Mouse (Mus musculus) midbrain, embryonic 14.5 days (tissue): ENCODE measurements at regions not wholly inside any gene's neighbourhood (a gene's known extent, or its start where the extent isn't known, plus 50 kb on each side); places are given as distances from the start of the nearest gene placed in this dataset.

Experiments used
- ATAC-seq: fragments of 200-750 bp; cut with Nextera tagmentation; 2 replicates; pipeline ENCODE4 v1.8.0; 2017; ENCODE audit warnings: moderate number of reproducible peaks, moderate library complexity; ENCODE audit not compliant: low FRiP score, low TSS enrichment
- DNase-seq: peaks from one replicate; pipeline ENCODE4 v3.0.0-alpha.2; 2015
- H3K27ac ChIP-seq: fragments of 300-500 bp; sonication (generic); replicated peaks from 2 replicates; pipeline ENCODE4 v1.5.1; 2014; ENCODE audit warnings: mild to moderate bottlenecking, low read depth, low read length, moderate library complexity
- H3K27me3 ChIP-seq: fragments of 300-500 bp; sonication (generic); 2 replicates; pipeline ENCODE4 v1.6.1; 2014; ENCODE audit warnings: low read length, control low read depth, mixed read lengths; ENCODE audit not compliant: control insufficient read depth, insufficient read depth
- H3K36me3 ChIP-seq: fragments of 300-500 bp; sonication (generic); 2 replicates; pipeline ENCODE4 v1.6.1; 2014; ENCODE audit warnings: low read length, control low read depth; ENCODE audit not compliant: control insufficient read depth, insufficient read depth
- H3K4me1 ChIP-seq: fragments of 300-500 bp; sonication (generic); 2 replicates; pipeline ENCODE4 v1.6.1; 2014; ENCODE audit warnings: mild to moderate bottlenecking, antibody characterized with exemption, low read length, control low read depth; ENCODE audit not compliant: control insufficient read depth, insufficient read depth
- H3K4me2 ChIP-seq: fragments of 300-500 bp; sonication (generic); 2 replicates; pipeline ENCODE4 v1.6.1; 2014; ENCODE audit warnings: mild to moderate bottlenecking, low read length, moderate library complexity
- H3K4me3 ChIP-seq: fragments of 300-500 bp; sonication (generic); replicated peaks from 2 replicates; pipeline ENCODE4 v1.5.1; 2014; ENCODE audit warnings: low read depth, low read length
- H3K9ac ChIP-seq: fragments of 300-500 bp; sonication (generic); replicated peaks from 2 replicates; pipeline ENCODE4 v1.6.1; 2014; ENCODE audit warnings: mild to moderate bottlenecking, low read length, moderate library complexity
- H3K9me3 ChIP-seq: fragments of 300-500 bp; sonication (generic); 2 replicates; pipeline ENCODE4 v1.6.1; 2016; ENCODE audit warnings: low read length, control low read depth, mixed read lengths; ENCODE audit not compliant: control insufficient read depth
- WGBS: fragments of 180-500 bp; shearing (Covaris S2); extraction: QIAGEN DNeasy Blood & Tissue Kit; methylation state at CpG from one replicate; pipeline ENCODE4 v1.1.7; 2014; 5-methylcytosine and 5-hydroxymethylcytosine counted together

DNA sequence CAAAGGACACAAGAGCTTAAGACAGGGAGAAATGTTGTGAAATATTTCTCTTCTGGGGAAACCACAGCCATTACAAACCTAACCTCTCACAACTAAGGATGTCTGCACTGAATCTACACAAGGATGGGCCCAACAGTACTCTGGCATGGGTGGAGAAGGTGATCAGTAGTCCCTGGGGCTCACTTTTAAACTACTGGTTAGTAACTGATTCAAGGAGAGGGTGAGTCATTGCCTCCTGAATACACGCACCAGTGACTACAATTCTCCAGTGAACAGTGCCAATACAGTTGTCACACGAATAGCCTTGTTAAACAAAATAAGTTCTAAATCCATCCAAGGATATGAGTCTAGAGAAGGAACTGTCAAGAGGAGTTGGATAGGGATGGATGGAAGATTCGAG is 232.6 kb upstream of the Gm21830 start:
- H3K4me2 ChIP-seq: no peak overlapping the region
- no peaks in the 10 kb centered on the region for H3K36me3 ChIP-seq
- no peaks in the 10 kb centered on the region for H3K27me3 ChIP-seq
- DNase-seq (no peak), ATAC-seq (no peak)
- H3K9ac ChIP-seq: no peak overlapping the region
- no peak overlapping the region for H3K4me3 ChIP-seq
- no peak overlapping the region for H3K27ac ChIP-seq
- 83% methylated on average over 3 of the region's 3 CpGs for WGBS
- H3K9me3 ChIP-seq: no peaks in the 10 kb centered on the region
- no peaks in the 10 kb centered on the region for H3K4me1 ChIP-seq

DNA sequence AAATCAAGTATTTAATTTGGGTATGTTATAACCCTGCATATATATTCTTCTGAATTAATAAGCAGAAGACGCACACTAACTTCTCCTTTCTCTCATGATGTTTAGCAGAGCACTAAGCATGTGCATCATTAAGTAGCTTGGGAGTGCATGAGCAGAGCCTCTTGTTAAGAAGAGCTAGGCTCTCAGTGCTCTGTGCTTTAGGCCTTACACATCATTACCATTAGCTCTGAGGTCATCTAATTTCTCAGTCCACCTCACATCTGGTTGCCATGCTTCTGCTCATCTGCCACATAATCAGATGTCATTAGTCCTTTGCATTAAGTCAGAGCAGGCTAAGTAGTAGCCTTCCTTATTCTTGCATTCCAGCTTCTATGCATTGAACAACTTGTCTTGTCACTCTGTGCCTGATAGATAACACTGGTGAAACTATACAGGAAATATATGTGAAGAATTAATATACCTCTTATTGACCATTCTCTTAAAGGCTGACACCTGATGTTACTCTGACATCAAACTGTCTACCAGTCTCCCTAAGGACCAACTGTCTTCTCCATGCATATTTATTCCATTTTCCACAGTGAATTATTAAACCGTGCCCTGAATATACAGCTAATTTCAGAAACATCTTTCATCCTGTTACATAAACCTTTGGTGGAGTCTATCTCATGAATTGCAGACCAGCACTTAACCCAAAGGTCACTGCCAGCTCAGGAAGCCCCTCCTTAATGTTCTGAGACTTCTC is 192.3 kb upstream of the Gm21830 start:
- no peaks in the 10 kb centered on the region for H3K4me1 ChIP-seq
- H3K27me3 ChIP-seq: no peaks in the 10 kb centered on the region
- ATAC-seq (peak; percentile 40; the same call in 1 of the 2 replicates), DNase-seq (no peak)
- WGBS: 64% methylated on average over 2 of the region's 2 CpGs
- no peak overlapping the region for H3K27ac ChIP-seq
- no peak overlapping the region for H3K9ac ChIP-seq
- no peak overlapping the region for H3K4me3 ChIP-seq
- no peaks in the 10 kb centered on the region for H3K36me3 ChIP-seq
- H3K9me3 ChIP-seq: no peaks in the 10 kb centered on the region
- no peak overlapping the region for H3K4me2 ChIP-seq

DNA sequence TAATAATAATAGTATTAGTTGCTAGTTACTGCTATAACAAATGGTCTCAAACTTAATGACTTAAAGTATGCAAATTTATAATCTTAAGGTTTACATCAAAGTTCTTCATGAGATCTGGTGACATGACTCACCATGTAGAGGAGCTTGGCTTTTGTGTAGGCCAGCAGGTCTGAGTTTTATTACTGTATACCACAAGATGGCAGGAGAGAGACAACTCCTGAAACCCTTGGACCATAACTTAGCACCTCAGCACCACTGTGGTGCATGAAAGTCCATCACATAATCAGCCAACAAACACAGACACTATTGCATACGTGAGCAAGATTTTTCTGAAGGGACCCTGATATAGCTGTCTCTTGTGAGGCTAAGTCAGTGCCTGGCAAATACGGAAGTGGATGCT is 187.2 kb upstream of the Gm21830 start:
- no peaks in the 10 kb centered on the region for H3K9me3 ChIP-seq
- no peaks in the 10 kb centered on the region for H3K36me3 ChIP-seq
- H3K4me2 ChIP-seq: no peak overlapping the region
- WGBS: 85% methylated on average over 2 of the region's 2 CpGs
- H3K27me3 ChIP-seq: no peaks in the 10 kb centered on the region
- DNase-seq: peak; percentile 28
- ATAC-seq: no peak
- H3K9ac ChIP-seq: no peak overlapping the region
- H3K27ac ChIP-seq: no peak overlapping the region
- no peaks in the 10 kb centered on the region for H3K4me1 ChIP-seq
- H3K4me3 ChIP-seq: no peak overlapping the region

DNA sequence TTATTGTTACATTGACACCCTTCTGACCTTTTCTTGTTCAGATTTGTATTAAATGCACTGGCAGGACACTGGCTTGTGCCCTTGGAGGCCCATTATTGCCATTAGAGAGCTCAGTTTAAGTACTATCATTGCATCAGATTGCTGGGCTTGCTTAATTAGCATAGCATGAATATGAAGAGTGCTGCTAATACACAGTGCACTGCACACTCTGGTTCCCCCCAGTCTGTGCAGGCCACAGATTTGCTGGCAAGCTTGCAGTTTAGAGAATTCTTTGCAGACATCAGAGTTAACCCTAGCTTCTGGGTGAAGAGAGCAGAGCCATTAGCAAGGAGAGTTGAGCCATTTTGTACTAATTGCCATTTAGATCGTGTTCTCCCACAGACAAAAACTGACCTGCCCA is 156.1 kb upstream of the Gm21830 start:
- H3K9me3 ChIP-seq: no peaks in the 10 kb centered on the region
- H3K4me3 ChIP-seq: no peak overlapping the region
- H3K27ac ChIP-seq: no peak overlapping the region
- H3K4me2 ChIP-seq: no peak overlapping the region
- H3K36me3 ChIP-seq: no peaks in the 10 kb centered on the region
- H3K9ac ChIP-seq: no peak overlapping the region
- no peaks in the 10 kb centered on the region for H3K4me1 ChIP-seq
- peak; percentile 34; the same call in 1 of the 2 replicates for ATAC-seq
- H3K27me3 ChIP-seq: no peaks in the 10 kb centered on the region
- 68% methylated on average over 1 of the region's 1 CpGs for WGBS
- peak; percentile 36 for DNase-seq
